Mouse (Mus musculus) cerebral cortex, adult 2 months (tissue): ENCODE results near the gene Trpm6.

Source experiments
- WGBS: fragments of 180-500 bp; shearing (Covaris S2); methylation state at CpG from one replicate; pipeline ENCODE4 v1.1.7; 2018; 5-methylcytosine and 5-hydroxymethylcytosine counted together

The Trpm6 gene

DNA sequence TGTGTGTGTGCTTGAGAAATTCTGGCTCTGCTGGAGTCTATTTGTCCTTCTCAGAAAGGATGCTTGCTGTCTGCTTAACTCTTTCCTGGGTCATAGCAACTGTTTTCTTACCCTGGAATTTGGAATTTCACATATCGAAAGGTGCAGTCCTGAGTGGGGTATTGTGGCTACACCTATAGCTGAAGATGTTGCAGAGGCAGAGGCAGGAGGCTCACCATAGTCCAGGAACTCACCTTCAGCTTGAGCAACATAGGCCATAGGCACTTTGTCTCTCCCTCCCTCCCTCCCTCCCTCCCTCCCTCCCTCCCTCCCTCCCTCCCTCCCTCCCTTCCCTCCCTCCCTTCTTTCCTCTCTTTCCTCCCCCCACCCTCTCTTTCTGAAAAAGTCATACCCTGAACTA, 139.8 kb downstream of the Trpm6 start:
- 62% methylated on average over 1 of the region's 1 CpGs for WGBS

- 64% methylated on average over 4 of the region's 4 CpGs for WGBS
These were observed 140.4 kb downstream of the Trpm6 start for GRCm38 (mm10) chr19:18890216-18890615.

GRCm38 (mm10) chr19:18902041-18902693, 152.4 kb downstream of the Trpm6 start:
- 81% methylated on average over 15 of the region's 15 CpGs for WGBS

DNA sequence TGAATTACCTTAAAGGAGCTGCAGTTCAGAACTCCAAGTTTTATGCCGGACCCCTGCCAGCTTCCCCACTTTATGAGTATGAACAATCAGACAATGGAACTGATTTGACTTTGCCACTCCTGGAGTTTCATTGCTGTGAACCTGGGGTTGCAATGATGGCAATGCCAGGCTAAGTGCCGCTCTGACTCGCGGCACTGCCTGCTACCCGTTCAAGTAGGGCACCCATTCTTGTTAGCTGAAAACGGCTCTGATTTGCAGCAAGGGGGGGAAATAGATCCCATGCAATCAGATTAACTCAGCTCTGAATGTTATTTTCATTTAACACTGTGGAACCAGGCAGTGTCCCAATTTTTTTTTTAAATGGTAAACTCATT, 152.9 kb downstream of the Trpm6 start:
- 34% methylated on average over 6 of the region's 6 CpGs for WGBS

DNA sequence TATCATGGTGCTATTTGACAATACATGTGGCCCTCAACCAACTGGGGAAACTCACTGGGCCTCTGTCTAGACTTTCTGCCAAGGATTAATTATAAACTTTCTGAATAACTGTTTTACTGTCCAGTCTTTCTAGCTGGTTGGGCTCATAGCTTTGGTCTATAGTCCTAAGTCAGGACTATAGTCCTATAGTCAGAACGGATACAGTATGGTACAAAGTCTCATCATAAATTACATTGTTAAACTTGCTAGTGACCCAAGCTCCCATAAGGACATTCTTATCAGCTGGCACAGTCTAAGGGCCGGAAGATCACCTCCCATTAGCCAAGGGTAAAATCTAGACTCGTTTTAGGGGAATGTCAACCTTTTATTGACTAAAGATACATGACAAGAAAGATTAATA, 155.7 kb downstream of the Trpm6 start:
- WGBS: 78% methylated on average over 3 of the region's 3 CpGs

- 70% methylated on average over 3 of the region's 3 CpGs for WGBS
These were observed 159.9 kb downstream of the Trpm6 start for GRCm38 (mm10) chr19:18909641-18910040.

DNA sequence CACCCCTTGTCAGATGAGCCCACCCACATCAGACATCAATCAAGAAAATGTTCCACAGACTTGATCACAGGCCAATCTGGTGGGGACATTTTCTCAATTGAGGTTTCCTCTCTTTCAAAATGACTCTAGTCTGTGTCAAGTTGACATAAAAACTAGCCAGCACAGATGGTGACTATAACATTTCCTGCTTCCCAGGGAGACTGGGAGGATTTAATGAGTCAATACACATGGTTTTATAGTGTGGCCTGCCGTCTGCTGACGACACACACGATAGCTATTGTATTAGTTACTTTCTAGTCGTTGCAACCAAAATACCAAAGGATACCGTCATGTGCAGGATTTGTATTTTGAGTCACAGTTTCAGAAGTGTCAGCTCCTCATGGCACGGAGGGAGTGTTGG, 191.6 kb downstream of the Trpm6 start:
- WGBS: 59% methylated on average over 6 of the region's 6 CpGs
